Mouse (Mus musculus) fibroblast of lung, adult 2 months (primary cell): ENCODE measurements at regions not wholly inside any gene's neighbourhood (a gene's known extent, or its start where the extent isn't known, plus 50 kb on each side); places are given as distances from the start of the nearest gene placed in this dataset.

Experiments used
- DNase-seq: peaks from one replicate; pipeline ENCODE4 v3.0.0-alpha.2; 2011; ENCODE audit warnings: low read depth

DNA sequence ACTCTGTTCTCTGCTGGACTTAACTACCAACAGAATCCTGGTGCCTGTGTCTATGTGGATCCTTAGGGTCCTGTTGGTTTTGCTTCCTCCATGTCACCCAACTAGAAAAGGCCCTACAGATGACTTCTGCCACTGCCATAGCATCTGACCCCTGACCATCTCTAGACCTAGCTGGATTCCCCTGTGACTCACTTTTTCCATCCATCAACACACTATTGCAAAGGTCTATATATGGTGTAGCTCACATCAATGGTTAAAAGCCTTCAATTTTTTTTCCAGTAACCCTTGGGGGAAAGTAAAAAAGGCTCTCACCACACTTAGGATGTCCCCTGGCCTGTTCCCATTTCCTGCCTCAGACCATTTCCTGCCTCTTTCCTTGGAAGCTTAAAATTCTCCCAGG, 460.2 kb upstream of the Mki67 start:
- DNase-seq, result no peak

DNA sequence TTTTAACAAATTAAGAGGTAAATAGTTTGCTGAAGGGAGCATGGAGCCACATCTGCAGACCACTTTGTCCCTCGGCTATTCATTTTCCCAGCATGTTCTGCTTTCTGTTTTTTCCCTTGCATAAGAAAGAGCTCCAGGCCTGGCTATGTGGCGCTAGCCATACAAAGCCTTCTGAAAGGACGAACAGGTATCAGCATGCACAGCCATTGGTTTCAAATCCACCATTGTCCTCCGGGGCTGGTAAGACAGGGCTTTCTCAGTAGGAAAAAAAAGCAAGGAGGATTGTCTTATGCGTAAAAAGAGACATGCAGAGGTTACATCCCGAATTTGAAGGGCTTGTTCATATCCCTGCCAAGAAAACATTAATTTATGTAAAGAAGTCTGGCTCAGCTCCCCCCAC, 464.8 kb upstream of the Mki67 start:
- no peak for DNase-seq

DNA sequence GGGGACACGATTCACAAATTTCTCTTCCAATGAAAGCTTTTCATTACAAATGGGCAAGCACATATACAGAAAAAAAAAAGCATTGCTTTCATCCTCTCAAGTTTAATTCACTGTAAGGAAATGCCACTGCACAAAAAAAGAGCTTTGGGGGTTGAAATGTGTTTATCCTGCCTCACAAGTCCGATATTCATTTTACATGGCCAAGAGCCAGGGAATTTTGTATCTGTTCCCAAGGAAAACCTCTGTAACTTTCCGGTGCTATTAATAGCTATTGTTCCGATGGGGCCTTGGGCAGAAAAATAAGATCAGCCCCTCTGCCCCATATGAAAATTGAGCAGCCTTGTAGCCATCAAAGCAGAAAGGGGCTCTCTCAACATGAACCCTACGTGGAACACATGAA, 465.9 kb upstream of the Mki67 start:
- no peak for DNase-seq

DNA sequence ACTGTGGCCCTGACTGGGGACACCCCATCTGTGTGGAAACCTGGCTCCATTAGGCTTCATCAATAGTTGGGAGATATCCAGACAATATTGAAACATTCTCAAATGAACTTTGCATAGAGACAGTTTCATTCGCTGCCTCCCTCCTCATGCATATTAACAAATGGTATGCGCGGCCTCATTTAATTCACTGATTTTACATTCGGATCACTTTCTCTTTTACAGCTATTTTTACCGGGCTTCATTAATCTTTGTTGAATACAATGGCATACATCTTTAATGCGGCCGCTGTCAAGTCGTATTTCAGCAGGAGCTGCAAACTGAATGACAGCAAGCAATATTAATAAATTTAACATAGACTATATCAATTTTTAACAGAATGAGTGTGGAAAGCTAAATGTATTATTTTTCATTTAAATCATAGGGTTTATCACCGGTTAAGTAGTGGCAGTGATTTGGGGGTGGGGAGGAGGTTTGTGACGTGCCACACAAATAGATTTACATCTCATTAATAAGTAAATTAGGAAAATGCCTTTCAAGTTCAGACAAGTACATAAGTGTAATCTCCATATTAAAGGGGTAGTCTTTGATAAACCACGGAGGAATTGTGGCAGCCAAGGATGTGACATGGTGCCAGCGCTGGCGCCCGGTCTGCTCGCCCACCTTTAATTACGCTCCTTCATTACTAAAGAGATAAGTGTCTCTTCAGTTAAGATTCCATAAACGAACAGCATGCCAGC, 480.4 kb upstream of the Mki67 start:
- DNase-seq, result no peak

DNA sequence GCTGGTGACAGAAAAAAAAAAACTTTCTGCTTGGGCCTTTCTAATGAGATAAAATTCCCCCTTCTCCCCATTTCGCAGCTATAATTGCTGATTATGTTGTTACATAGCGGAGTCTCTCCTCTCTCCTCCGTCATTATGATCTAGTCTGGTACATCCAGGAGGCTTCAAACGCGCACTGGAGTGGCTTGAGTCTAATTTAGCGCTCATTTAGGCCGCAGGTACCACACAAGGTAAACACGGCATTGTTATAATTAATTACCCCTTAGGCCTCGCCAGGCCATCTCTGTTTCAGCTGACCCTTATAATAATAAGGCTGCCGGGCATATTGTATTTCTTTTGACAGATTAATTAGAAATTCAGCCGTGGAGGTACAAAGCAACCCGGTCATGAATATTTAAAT, 492.7 kb upstream of the Mki67 start:
- DNase-seq, result no peak

DNA sequence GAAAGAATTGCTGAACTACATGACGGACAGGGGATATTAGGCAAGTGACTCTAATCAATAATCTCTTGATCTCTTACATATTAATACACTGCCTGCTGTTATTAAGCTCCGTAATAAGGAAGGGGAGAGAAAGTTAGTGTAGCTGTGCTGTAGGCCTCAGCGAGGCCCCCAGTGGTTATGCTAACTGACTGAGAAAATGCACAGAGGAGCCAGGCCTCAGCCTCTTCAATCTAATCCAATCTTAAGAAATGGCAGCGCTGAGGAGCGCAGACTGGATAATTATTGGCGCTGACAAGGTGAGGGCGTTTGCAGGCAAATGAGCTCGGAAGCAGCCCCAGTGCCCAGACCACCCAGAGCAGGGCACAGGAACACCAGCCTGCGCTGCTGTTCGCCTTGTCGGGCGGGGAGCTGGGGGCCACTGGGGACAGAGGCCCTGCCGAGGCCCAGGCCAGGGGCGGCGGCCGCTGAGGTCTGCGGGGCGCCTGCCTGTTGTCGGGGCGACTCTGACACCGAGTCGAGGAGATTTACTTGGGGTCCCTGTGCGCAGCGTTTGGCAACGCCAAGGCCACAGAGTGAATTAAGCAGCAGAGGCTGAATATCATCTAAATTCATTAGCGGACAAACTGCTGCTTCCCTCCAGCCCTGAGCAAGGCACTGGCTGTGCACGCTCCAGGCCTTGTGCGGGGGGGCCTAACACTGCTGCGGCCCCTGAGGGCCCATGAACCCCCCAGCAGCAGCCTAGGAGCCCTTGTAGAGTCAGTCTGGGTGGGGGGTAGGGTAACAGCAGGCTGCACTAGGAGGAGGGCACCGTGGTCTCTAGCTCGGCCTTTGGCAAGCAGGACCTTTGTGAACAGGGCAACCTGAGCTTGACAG, 493.4 kb upstream of the Mki67 start:
- no peak for DNase-seq

DNA sequence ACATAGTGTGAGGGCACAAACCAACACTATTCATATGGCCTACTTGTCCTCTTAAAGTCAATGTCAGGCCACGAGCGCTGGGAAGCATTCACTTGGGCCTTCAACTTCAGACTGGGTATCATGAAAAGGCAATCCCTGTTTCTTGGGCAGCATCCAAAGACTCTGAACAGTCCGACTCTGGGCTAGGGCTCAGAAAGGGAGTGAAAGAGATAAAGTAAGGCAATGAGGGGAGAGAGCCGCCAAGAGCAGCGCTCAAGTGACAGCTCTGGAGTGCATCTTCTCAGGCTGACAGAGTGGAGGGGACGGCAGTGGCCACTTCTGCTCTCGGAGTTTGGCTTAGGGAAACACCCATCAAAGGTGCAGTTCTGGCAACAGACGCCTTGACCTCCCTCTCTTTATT, 496.3 kb upstream of the Mki67 start:
- DNase-seq, result no peak

DNA sequence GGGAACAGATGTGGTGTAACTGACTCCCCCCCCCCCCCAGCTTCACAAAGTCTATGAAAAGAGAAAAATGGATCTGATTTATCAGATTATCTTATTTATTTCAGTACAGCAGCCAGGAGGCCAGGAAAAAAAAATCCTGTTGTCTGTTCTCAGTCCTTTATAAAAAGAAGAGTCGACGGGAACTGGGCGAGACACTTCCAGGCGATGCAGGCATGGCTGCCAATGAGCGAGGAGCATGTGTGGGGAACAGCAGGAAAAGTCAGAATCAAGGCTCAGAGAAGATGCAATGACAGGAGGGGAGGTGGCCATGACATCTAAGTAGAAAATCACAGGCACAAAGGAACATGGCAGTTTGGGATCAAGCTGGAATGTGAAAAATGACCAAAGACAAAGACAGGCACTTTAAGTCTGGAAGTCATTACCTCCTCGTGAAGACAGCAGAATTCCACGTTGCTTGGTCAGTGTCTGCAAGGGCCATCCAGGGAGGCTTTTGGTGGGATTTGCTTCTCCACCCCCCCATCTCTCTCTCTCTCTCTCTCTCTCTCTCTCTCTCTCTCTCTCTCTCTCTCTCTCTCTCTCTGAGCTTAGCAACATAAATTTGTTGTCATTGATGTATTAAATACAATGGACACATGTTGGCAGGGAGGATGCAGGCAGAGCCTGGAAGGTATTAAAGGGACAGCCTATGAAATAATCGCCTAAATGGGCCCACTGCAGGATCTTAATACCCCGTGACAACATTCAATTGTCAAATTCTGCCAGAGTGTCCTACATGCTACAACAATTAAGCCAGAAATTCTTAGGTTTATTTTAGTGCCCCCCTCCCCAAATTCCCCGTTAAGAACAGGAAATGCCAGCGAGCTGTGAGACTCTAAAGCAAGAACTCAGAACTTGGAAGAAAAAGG, 497.1 kb upstream of the Mki67 start:
- no peak for DNase-seq

DNA sequence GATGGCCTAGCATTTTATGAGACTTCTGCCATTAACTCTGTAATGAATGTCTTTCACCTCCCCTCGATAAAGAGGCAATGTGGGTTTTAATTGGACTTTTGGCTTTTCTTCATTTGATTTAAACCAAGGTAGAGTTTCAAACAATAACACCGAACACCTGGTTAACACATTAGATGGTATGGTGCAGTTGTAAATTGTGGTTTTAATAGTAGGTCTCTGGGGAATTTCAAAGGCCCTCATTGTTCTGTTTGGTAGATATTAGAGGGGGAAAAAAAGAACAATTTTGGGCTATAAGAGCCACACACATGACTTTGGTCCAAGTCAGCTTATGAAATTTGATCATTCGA, 497.8 kb upstream of the Mki67 start:
- no peak for DNase-seq

DNA sequence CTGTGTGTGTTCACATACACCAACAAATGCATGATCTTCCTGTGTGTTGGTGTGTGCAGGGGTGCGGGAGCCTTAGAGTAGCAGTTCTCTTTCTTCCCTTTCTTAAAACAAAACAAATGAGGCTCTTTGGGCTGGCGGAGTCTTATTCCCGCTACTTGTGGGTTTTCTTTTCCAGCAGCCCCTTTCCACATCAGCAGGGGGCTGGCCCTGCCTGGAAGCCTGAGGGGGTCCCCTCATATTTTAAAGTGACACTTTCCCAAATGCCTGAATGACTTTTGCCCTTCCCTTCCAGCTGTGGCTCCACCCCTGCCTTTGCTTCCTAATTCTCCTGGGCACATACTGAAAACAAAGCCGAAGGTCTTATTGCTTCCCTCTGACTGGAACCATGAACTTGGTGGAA, 498.3 kb upstream of the Mki67 start:
- no peak for DNase-seq

DNA sequence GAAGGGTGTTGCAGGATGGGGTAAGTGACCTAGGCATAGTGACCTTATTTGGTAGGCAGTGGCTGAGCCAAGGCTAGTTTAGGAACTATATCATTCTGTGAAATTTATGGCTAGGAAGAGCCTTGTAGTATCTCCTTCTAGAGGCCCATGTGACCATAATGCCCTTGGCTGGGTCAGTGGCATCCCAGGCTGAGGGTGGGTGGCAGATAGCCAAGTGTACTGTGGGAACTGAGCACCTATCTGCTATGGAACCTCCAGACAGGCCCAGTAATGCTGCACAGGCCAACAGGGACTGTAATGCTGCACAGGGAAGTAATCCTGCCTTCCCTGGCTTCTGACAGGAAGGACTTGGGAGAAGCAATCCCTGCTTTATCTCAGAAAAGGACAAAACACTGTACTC, 500.6 kb upstream of the Mki67 start:
- DNase-seq, result no peak

DNA sequence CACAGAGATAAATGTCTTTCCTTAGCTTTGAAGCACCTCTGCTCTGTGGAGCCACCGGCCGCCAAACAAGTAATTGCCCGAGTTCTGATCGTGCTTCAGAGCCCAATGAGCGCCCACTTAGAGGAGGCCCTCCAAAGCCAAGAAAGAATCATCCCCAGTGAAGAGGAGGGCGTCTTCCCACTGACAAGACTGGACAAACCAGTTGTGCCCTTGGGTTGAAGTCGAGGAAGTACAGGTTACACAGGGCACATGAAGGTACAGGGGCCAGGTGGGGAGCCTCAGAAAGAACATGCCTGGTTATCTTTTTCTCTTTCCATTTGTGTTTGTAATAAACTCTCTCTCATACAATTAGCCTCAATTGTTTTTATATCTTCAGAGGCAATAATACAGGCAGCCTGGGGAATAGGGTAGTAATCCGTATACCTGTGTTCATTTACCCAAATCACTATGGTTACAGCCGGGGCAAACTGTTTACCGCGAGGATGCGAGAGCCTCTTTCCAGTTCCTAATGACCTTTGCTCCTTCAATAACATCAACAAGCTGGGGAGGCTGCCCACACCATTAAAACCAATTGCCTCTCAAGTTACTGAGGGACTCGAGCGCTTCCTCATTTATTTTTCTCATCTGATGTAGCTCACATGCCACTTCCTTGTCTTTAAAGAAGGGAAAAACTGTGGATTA, 503.5 kb upstream of the Mki67 start:
- DNase-seq, result no peak

DNA sequence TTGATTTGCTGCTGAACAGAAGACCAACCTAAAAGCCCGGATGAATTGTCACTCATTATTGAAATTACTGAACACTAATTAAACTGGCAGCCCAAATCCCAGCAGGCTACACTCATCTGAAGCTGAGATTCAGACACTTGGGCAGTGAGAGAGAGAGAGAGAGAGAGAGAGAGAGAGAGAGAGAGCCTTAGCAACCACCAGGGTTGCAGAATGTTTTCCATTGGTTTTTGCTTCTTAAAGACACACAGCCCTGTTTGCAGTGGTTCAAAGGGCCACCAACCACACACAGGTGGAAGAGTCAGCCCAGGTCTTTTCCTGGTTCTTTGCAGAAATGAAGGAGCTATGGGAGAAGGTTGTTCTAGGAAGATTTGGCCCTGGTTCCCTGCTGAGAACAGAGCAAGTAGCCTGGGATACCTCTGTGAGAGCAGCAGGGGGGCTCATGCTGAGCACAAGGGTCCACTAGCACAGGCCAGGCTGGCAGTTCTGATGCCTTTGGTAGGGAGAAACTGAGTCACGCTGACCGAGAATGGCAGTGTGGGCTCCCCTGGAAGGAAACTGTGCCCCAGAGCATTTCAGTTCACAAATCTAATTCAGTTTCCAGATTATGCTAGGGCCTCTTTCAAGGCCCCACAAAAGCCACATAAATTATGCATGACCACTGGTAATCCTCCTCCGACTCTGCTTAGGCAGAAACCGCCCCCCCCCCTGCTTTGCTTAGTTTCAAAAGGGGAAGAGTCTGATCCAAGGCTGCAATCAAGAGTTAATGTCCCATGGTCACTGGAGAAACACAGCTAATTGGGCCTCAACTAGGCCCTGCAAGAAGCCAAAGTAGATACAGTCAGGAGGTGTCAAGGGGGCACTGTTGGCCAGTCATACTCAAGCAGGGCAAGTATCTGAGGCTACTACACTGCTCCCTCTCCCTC, 504.3 kb upstream of the Mki67 start:
- no peak for DNase-seq

DNA sequence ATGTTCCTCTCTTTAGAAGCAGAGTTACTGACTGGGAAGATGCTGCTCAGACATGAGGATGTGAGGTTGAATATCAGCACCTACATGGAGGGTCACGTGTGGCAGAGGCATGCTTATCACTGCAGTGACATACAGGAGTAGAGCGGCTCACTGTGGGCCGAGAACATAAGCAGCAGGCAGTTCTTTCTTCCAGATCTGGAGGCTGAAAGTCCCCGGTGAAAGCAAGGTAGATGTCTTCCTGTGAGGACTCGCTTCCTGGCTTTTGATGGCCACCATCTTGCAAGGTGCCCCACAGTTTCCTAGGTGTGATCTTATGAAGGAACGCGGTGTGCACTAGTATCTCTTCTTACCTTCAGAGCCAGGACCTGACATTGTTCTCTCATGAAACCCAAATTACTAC, 505.5 kb upstream of the Mki67 start:
- DNase-seq, result no peak

DNA sequence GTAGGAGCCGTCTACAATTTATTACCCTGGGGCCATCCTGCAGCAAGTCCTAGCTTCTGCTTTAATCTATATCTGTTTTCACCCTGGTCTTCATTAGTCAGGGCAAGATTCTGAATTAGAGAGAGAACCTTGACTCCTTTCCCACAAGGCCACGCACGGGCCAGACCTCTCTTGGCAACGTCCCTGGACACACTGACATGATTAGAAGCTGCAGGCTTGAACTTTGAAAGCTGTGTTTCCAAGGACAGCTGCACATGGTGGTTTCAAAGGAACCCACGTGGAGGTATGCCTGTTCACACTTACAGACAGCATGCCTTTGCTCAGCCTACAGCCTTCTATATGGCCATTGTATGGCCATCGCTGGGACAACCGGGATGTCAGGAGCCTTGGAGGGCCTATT, 509.9 kb upstream of the Mki67 start:
- DNase-seq, result no peak

DNA sequence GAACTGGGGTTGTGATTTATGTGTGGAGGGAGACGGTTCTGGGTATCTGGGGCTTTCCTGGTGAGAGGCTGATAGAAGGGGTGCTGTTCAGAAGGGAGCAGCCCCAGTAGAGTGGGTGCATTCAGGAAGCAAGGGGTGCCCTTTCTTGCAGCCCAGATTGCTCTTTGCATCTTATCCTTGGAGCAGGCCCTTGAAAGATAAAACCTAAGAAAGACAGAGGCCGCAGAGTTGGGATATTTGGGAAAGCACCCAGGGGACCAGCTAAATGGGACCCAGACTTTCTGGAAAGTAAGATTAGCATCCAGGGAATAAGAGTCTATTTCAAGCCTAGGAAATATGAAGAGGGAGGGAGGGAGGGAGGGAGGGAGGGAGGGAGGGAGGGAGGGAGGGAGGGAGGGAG, 512.2 kb upstream of the Mki67 start:
- DNase-seq, result no peak

DNA sequence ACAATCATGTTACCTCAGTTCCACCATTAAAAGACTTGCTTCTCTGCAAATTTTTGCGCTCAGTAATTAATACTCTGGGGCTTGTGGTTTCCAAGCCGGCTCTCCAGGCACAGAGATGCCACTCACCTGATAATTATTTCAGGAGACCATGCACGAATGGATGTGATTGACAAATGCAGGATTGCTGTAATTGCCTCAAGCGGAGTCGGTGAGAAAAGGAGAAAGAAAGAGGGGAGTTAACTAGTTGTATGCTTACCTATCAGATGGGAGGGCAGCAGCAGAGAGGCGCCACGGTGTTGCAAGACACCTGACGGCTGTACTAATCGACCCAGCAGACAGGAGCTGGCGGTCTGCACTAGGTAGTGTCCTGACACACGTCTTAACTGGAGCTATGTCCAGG, 513.4 kb upstream of the Mki67 start:
- DNase-seq, result no peak

DNA sequence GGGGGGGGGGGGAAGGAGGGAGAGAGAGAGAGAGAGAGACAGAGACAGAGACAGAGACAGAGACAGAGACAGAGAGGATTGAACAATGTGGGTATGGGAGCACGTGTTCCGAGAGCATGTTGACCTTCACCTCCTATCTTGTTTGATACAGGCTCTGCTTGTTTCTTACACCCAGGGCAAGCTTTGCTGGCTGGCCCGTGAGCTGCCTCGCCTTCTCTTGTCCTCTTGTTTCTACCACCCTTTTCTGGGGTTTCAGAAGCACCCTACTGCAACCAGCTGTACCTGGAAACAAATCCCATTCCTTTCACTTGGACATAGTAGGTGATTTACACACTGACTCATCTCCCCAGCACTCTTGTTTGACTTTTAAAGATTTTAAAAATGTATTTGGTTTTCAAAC, 516.0 kb upstream of the Mki67 start:
- no peak for DNase-seq

DNA sequence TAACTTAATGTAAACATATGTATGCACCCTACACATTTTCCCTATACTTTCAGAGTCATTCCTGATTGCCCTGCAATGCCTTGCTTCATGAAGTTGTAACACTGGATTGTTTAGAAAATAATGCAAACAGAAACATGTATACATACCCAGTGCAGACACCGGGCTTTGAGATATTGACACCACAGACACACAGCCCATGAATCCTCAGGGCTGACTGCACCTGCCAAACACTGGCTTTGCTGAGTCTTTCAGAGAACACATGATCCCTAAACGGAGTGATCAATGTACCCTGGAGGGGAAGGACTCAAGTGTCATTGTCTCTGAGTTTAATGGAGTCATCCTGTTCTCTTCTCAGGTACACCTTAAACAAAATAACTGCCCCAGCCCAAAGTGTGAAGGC, 519.4 kb upstream of the Mki67 start:
- no peak for DNase-seq

DNA sequence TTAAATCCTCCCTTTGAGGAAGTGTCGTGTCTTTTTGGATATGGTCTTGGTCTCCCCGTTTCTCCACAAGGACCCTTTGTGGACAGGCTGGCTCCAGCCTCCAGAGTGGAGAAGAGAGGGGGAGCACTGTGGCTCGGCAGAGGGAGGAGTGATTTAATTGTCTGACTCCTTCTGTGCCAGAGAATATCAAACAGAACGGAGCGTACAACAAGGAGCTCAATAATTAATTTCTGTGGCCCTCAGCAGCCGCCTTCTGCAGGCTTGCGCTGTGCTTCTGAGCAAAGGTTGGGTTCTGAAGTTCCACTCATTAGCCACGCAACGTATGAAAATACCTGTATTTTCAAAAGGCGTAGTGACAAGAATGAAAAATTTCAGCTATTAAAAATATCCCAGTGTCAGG, 520.2 kb upstream of the Mki67 start:
- no peak for DNase-seq

DNA sequence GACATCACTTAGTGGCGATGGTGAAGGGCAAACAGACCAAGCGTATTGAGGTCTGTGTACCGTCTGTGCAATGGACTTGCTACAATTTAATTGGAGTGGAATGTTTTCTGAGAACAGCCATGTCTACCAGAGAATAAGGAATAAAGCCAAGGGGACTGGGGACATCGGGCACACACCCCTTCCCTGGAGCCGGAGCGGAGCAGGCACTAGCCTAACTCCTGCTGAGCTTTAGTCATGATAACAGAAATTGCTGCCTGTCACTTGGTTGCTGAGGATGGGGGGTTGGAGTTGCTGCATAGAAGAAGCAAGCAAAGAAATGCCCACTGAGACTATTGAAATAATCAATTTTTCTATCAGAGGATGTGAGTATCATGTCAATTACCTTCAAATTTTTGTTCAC, 549.5 kb upstream of the Mki67 start:
- DNase-seq, result no peak
